Mouse (Mus musculus): ENCODE data around the gene Vsig10.
"Not testable (repeated sequence)": the region's sequence is repeated elsewhere in the genome, so short reads cannot be mapped to it uniquely, and the experiment has no call there.

Vsig10 gene

DNA sequence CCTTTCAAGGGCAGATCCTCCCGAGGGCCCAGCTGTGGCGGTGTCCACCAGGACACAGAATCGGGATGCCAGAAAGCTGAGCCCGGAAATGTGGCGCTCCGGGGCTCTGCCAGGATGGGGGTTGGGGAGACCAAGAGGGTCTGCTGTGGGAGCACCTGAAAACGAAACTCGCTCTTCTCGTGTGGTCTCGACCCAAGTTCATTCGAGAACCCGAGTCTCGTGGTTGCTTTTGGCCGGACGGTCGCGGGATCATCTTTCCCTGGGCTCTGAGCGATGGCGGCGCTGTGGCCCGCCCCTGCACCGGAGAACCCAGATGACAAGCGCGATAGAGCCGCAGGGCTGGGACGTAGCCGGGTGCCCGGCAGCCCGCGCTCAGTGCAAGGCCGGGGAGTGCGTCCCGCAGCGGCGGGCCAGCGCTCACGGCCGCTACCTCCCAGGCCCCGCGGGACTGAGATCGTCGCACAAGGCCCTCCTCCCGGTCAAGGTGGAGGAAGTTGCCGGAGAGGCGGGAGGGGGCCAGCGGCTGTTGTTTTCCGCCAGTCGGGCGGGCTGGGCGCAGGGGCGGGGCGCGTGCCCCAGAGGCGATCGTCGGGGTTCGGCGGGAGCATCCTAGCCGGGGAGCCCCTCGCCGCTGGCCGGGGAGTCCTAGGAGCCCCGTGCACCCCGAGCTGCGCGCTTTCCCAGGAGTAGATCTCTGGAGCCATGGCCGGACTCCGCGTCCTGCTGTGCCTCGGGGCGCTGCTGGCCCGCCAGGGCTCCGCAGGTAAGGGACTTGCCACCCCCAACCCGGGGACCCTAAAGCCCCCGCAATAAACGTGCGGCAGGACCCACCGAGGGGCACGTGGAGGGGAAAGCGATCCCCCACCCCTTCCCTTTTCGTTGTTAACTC, at the start of gene Vsig10:
Gene Vsig10, plus strand, starts transcription at position 343 of the 889 bp plus-strand sequence.
- DNase-seq = peak; percentile 19

GRCm38 (mm10) chr5:117269395-117269794, 49.5 kb upstream of the Vsig10 start:
- no peak for DNase-seq

GRCm38 (mm10) chr5:117271945-117272344, 46.9 kb upstream of the Vsig10 start:
- DNase-seq = peak; percentile 84

DNA sequence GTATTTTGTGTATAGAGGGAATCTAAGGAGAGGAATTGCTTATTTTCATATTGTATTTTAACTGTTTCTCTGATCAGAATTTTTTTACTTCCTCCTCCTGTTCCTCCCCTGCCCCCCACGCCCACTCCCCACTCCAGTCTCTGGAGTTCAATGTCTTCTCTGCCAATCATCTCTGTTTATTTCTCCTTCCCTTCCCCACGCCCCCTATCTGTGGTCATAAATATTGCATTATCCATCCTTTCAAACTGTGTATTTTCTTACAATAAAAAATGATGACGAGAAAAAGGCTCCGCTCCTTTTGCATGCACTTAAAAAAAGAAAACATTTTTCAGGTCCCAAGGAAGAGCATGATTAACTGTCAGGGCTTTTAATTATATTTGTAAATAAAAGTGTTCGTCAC, 44.1 kb upstream of the Vsig10 start:
- no peak for DNase-seq

GRCm38 (mm10) chr5:117277784-117278183, 41.1 kb upstream of the Vsig10 start:
- no peak for DNase-seq

DNA sequence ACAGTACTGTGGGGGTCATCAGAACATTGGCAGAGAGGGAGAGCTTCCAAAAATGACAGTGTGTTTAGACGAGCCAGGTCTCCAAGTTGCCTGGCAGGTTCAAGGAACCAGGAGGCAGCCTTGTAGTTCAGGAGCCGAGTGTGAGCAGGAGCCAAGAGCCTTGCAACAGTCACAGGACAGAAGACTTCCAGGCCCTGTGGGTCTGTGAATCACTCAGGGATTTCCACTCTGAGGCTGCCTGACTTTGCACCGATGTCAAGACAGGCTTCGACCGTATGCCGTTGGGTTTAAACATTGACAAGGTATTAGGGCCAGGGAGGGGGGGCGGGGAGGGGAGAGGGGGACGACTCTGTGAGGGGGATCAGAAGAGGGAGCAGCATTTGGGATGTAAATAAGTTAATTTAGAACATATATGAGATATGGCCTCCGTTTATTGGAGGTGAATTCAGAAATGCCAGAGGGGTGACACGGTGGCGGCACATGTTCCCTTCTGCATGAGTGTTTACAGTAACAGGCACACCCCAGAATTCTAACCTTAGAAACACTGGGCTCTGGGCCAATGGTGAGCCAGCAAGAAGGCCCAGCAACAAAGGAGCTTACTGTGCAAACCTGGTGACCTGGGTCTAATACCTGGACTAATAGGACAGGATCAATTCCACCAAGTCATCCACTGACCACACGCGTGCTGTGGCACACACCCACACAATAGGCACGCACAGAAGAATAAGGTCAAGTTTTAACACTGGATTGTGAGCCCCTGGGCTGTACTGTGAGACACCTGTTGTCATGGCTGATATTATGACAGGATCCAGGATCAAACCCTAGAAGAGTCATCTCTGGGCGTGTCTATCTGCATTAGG, 39.8 kb upstream of the Vsig10 start:
- no peak for DNase-seq

DNA sequence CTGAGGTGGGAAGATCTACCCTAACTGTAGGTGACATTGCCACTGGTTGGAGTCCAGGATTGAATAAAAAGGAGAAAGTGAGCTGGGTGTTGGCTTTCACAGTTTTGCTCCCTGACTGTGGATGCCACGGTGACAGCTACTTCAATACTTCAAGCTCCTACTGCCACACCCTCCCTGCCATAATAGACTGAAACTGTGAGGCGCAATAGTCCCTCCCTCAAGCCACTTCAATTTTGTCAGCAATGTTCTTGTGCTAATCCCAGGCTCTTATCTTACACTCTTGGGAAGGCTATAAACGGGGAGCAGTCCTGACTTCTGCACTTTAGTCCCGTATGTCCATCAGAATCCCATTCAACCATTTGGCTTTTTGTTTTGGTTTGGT, 39.2 kb upstream of the Vsig10 start:
- DNase-seq = no peak

- no peak for DNase-seq
These were observed 37.3 kb upstream of the Vsig10 start for GRCm38 (mm10) chr5:117281536-117281935.

DNA sequence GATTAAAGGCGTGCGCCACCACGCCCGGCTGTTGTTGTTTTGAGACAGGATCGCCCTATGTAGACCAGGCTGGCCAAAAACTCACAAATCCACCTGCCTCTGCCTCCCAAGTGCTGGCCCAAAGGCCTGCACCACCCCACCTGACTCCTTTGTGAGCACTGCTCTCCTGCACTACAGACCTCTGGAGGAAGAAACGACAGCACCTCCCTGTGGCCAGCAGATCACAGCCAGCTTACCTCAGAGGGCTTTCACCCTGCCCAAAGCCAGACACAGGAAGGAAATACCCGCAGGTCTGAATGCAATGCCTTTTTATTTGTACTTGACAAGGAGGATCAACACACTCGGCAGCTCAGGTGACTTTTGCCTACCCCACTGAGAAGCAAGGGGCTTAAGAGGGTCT, 36.5 kb upstream of the Vsig10 start:
- no peak for DNase-seq

- peak; percentile 51 for DNase-seq
These were observed 34.9 kb upstream of the Vsig10 start for GRCm38 (mm10) chr5:117284029-117284428.

DNA sequence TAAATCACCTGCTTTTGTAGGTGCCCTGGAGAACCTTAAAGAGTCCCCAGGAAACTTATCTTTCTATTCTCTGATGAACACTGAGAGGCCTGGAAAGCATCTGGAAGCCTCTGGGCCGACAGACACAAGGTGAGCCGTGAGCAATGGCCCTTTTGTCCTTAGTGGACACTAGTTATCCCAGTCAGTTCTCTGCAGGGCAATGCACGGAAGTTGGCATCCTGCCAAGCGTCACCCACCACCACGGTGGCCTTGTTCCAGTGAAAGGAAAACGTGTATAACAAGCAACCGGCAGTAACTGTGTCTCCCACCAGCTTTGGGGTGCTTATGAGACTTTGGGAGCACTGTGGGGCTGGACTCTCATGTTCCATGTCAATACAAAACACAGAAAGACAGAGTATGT, 34.2 kb upstream of the Vsig10 start:
- DNase-seq = no peak

DNA sequence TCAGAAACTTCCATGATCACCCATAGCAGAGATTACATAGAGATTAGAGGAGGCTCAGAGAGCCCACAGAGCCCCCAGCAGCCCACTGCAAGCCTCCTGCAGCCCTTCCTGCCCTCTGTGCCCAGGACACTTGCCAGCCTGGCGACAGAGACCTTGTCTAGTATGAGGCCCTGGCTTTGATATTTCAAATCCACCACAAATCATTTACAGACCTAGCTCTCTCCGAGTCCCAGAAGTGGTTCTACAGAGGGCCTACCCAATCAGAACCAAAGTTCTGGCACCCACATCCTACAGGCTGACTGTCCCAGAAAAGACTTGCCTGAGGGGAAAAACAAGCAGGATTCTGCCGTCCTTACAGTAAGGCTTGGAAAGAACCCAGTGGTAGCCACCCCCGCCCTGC, 33.6 kb upstream of the Vsig10 start:
- no peak for DNase-seq

GRCm38 (mm10) chr5:117286286-117286685, 32.6 kb upstream of the Vsig10 start:
- no peak for DNase-seq

- peak; percentile 94 for DNase-seq
These were observed 31.8 kb upstream of the Vsig10 start, which contains the start of gene Pebp1 for GRCm38 (mm10) chr5:117286831-117287822. TSS of gene Pebp1 (minus strand) at chr5:117287625.

DNA sequence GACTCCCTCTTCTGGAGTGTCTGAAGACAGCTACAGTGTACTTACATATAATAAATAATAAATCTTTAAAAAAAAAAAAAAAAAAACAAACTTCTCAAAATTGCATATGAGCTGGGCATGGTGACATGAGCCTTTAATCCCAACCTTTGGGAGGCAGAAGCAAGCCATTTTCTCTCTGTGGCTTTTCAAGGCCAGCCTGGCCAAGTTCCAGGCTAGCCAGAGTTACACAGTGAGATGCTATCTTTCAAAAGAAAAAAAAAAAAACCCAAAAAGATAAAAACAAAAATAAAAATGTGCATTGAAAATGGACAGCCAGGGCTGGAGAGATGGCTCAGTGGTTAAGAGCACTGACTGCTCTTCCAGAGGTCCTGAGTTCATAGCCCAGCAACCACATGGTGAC, 29.2 kb upstream of the Vsig10 start:
- DNase-seq = no peak

DNA sequence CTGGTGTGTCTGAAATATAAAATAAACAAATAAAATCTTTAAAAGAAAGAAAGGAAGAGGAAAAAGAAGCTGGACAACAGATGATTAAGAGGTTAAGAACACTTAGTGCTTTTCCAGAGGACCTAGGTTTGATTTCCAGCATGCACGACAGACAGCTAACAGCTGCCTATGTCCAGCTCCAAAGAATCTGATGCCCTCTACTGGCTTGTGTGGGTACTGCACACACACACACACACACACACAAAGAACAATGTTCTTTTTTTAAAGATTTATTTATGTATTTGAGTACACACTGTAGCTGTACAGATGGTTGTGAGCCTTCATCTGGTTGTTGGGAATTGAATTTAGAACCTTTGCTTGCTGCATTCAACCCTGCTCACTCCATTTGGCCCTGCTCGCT, 28.8 kb upstream of the Vsig10 start:
- no peak for DNase-seq

DNA sequence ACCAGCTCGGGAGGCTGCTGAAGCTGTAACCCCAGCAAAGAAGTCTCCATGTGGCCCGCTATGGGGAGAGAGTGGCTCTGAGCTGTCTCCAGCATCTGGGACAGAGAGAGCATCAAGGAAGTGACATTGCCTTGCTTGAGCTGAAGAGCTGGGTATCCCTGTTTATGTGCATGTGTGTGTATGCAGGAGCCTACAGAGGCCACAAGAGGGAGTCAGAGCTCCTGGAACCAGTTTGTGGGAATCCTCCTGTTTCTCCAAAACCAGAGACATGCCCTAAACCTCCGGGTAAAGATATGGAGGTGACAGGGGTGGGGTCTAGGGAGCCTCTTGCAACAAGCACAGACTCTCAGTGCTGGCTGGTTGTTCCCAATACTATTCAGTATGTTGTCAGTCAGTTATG, 27.6 kb upstream of the Vsig10 start:
- no peak for DNase-seq

- DNase-seq = no peak
These were observed 26.3 kb upstream of the Vsig10 start for GRCm38 (mm10) chr5:117292547-117292946.

DNA sequence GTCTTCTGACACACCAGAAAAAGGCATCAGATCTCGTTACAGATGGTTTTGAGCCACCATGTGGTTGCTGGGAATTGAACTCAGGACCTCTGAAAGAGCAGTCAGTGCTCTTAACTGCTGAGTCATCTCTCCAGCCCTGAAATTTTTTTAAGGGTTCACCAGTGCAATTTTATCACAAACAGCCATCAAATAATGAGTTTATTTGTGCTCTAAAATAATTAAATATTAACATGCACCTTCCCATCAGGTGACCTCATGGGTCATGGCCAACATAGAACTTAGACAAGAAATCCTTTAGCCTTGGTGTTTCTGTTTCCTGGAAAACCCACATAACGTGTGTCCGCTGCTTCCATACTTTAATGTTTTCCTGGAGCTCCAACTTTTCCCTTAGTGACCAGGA, 25.1 kb upstream of the Vsig10 start:
- DNase-seq = not testable (repeated sequence)

- DNase-seq = no peak
These were observed 23.9 kb upstream of the Vsig10 start for GRCm38 (mm10) chr5:117295011-117295410.

DNA sequence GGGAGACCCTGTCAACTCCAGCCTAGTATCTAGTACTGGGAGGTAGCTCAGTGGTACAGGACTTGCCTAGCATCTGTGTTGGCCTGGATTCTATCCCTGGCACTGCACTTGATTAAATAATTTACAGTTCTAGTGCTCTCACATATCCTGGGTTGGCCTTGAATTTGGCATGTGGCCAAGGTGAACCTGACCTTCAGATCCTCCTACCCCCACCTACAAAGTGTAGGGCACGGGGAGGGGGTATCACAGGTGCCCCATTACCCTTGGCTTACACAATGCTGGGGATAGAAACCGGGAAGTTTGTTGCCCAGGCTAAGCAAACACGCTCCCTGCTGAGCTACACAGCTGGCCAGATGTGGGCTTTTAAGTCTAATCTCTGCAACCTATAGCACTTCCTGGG, 16.0 kb upstream of the Vsig10 start:
- DNase-seq = no peak
